Mouse (Mus musculus): Measurements from ENCODE around the gene Rpp25. TPM values are rescaled to one million over a fixed set of nuclear protein-coding genes. Genes with fewer than 3 reads are reported as not detected.

Rpp25 gene
- total RNA-seq (2014; rRNA removed; ENCODE audit: low replicate concordance) (13.8 and 21.3 TPM in 2 replicates), polyA plus RNA-seq (2015; fragmentation: Nextera tagmentation; extraction: Ambion mirVana) (11.3 and 15.0 TPM in 2 replicates)

DNA sequence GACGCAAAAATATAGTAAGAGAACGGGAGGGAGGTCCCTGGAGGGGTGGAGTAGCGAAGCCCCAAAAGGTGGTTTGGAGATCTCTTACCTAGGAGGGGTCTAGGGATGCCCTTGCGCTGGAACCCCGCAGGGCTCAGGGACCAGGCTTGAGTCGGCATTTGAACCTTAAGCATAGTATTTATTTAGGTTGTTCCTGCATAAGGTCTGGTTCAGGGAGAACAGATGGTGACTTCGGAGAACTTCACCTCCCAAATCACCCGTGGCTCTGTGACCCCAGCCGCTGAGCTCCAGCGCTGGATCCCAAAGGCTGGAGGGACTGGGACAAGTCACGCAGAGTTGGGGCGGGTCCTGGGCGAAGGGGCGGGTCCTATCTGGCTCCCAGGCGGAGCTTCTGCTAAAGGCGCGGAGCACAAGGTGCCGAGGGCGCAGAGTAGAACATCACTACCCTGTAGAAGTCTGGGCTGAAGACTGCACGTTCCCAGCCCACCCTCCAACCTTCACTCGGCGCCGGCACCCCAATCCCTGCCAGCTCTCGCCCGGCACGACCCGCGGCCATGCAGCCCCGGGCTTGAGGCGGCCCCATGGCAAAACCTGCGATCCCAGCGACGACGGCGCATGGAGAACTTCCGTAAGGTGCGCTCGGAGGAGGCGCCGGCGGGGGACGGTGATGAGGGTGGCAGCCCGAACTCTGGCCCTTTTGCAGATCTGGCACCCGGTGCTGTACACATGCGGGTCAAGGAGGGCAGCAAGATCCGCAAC lies at the start of gene Rpp25:
TSS of gene Rpp25 (plus strand) at position 405 of the 759 bp plus-strand sequence.
- ATAC-seq (ENCODE audit: insufficient read depth, low read depth): peak; percentile 70
- 1% methylated on average over 46 of the region's 46 CpGs for WGBS
- Histone ChIP-seq H3K4me2 (ENCODE audit: low read depth, low read length) (peak within 1 kb of the TSS; percentile 69), H3K4me1 (ENCODE audit: control insufficient read depth, insufficient read depth) (peaks cover 28% of the 10 kb centered on the region), H3K36me3 (replicated peaks; ENCODE audit: control insufficient read depth, insufficient read depth, low read length) (no peaks in the 10 kb centered on the region), H3K9me3 (replicated peaks; ENCODE audit: control insufficient read depth, low read length) (no peaks in the 10 kb centered on the region), H3K9ac (replicated peaks; ENCODE audit: low read depth, low read length) (peak within 1 kb of the TSS; percentile 36; the same call in 1 of the 2 replicates), H3K27me3 (ENCODE audit: control insufficient read depth, insufficient read depth, low read length) (peaks cover 39% of the 10 kb centered on the region), H3K27ac (ENCODE audit: low read depth) (peak within 1 kb of the TSS; percentile 86; the same call in 1 of the 2 replicates), H3K4me3 (ENCODE audit: low read depth, low read length) (peak within 1 kb of the TSS; percentile 41)
- no peak for TF ChIP-seq EP300 (IDR thresholded peaks at IDR 0.05; ENCODE audit: low read depth)
- no peak for TF ChIP-seq CTCF (IDR thresholded peaks at IDR 0.05; ENCODE audit: low read depth)
- peak; percentile 54 for DNase-seq (ENCODE audit: low spot score)

- Histone ChIP-seq H3K4me3 (ENCODE audit: low read depth, low read length) (no peak overlapping the region), H3K4me1 (ENCODE audit: control insufficient read depth, insufficient read depth) (no peaks in the 10 kb centered on the region), H3K27ac (ENCODE audit: low read depth) (no peak overlapping the region), H3K9ac (replicated peaks; ENCODE audit: low read depth, low read length) (no peak overlapping the region), H3K36me3 (replicated peaks; ENCODE audit: control insufficient read depth, insufficient read depth, low read length) (no peaks in the 10 kb centered on the region), H3K27me3 (ENCODE audit: control insufficient read depth, insufficient read depth, low read length) (no peaks in the 10 kb centered on the region), H3K4me2 (ENCODE audit: low read depth, low read length) (no peak overlapping the region), H3K9me3 (replicated peaks; ENCODE audit: control insufficient read depth, low read length) (no peaks in the 10 kb centered on the region)
- DNase-seq (ENCODE audit: low spot score) (no peak), ATAC-seq (ENCODE audit: insufficient read depth, low read depth) (no peak)
- 90% methylated on average over 2 of the region's 2 CpGs for WGBS
- TF ChIP-seq CTCF (IDR thresholded peaks at IDR 0.05; ENCODE audit: low read depth): no peak
- TF ChIP-seq EP300 (IDR thresholded peaks at IDR 0.05; ENCODE audit: low read depth): no peak
Observed at GRCm38 (mm10) chr9:57459707-57460106, 44.1 kb upstream of the Rpp25 start.

DNA sequence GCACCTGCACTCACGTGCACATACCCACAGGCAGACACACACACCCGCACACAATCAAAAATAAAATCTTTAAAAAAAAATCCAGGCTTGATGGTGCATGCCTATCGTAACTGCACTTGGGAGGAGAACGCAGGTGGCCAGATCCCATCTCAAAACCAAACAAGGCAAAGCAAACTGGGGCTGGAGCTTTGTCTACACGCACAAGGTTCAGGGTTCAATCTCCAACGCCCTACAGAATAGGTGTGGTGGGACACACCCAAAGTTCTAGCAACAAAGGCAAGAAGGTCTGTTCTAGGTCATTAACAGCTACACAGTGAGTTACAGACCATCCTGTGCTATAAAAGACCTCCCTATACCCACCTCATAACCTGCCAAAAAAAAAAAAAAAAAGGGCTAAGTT lies 41.0 kb upstream of the Rpp25 start:
- Histone ChIP-seq H3K4me1 (ENCODE audit: control insufficient read depth, insufficient read depth) (peaks cover 5% of the 10 kb centered on the region), H3K9ac (replicated peaks; ENCODE audit: low read depth, low read length) (no peak overlapping the region), H3K4me3 (ENCODE audit: low read depth, low read length) (no peak overlapping the region), H3K27ac (ENCODE audit: low read depth) (no peak overlapping the region), H3K4me2 (ENCODE audit: low read depth, low read length) (no peak overlapping the region), H3K9me3 (replicated peaks; ENCODE audit: control insufficient read depth, low read length) (no peaks in the 10 kb centered on the region), H3K36me3 (replicated peaks; ENCODE audit: control insufficient read depth, insufficient read depth, low read length) (no peaks in the 10 kb centered on the region), H3K27me3 (ENCODE audit: control insufficient read depth, insufficient read depth, low read length) (no peaks in the 10 kb centered on the region)
- DNase-seq (ENCODE audit: low spot score): no peak
- WGBS: 74% methylated on average over 6 of the region's 6 CpGs
- no peak for TF ChIP-seq CTCF (IDR thresholded peaks at IDR 0.05; ENCODE audit: low read depth)
- TF ChIP-seq EP300 (IDR thresholded peaks at IDR 0.05; ENCODE audit: low read depth): no peak
- ATAC-seq (ENCODE audit: insufficient read depth, low read depth): no peak

- no peak for ATAC-seq (ENCODE audit: insufficient read depth, low read depth)
- Histone ChIP-seq H3K27me3 (ENCODE audit: control insufficient read depth, insufficient read depth, low read length) (no peaks in the 10 kb centered on the region), H3K36me3 (replicated peaks; ENCODE audit: control insufficient read depth, insufficient read depth, low read length) (no peaks in the 10 kb centered on the region), H3K4me2 (ENCODE audit: low read depth, low read length) (no peak overlapping the region), H3K9ac (replicated peaks; ENCODE audit: low read depth, low read length) (no peak overlapping the region), H3K27ac (ENCODE audit: low read depth) (no peak overlapping the region), H3K4me3 (ENCODE audit: low read depth, low read length) (no peak overlapping the region), H3K4me1 (ENCODE audit: control insufficient read depth, insufficient read depth) (peaks cover 5% of the 10 kb centered on the region), H3K9me3 (replicated peaks; ENCODE audit: control insufficient read depth, low read length) (no peaks in the 10 kb centered on the region)
- no peak for TF ChIP-seq CTCF (IDR thresholded peaks at IDR 0.05; ENCODE audit: low read depth)
- TF ChIP-seq EP300 (IDR thresholded peaks at IDR 0.05; ENCODE audit: low read depth): no peak
- WGBS: 29% methylated on average over 3 of the region's 3 CpGs
- DNase-seq (ENCODE audit: low spot score): no peak
Observed at GRCm38 (mm10) chr9:57466101-57466500, 37.7 kb upstream of the Rpp25 start.

DNA sequence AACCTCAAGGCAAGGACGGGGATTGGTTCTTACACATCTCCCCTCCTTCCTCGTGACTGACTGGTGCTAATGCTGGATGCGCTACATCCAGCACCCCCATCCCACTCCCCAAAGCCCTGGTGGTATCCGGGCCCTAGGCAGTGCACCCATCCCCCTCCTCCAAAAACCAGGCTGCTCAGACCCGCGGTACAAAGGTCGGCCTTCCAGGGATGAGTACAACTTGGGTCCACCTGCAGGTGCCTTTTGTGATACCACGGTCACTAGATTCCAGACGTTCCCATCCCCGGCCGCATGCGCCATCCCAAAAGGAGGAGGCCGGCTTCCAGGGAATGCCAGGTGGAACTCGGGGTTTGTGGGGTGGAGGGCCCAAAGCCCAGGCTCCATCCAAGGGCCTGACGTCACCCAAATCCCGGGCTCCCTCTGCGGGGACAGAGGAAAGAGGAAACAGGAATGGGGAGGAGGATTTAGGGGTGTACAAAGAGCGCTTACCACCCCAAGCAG lies 36.5 kb upstream of the Rpp25 start:
- peak overlapping the region; percentile 69 for H3K9ac ChIP-seq (replicated peaks; ENCODE audit: low read depth, low read length)
- H3K27ac ChIP-seq (ENCODE audit: low read depth): no peak overlapping the region
- WGBS: 2% methylated on average over 18 of the region's 18 CpGs
- peak; percentile 40 for ATAC-seq (ENCODE audit: insufficient read depth, low read depth)
- H3K36me3 ChIP-seq (replicated peaks; ENCODE audit: control insufficient read depth, insufficient read depth, low read length): no peaks in the 10 kb centered on the region
- peak overlapping the region; percentile 85 for H3K4me2 ChIP-seq (ENCODE audit: low read depth, low read length)
- no peak for DNase-seq (ENCODE audit: low spot score)
- no peaks in the 10 kb centered on the region for H3K9me3 ChIP-seq (replicated peaks; ENCODE audit: control insufficient read depth, low read length)
- TF ChIP-seq CTCF (IDR thresholded peaks at IDR 0.05; ENCODE audit: low read depth) (no peak), EP300 (IDR thresholded peaks at IDR 0.05; ENCODE audit: low read depth) (no peak)
- no peaks in the 10 kb centered on the region for H3K27me3 ChIP-seq (ENCODE audit: control insufficient read depth, insufficient read depth, low read length)
- peak overlapping the region; percentile 69 for H3K4me3 ChIP-seq (ENCODE audit: low read depth, low read length)
- H3K4me1 ChIP-seq (ENCODE audit: control insufficient read depth, insufficient read depth): peaks cover 5% of the 10 kb centered on the region

Measured in heart, postnatal 0 days (tissue).